Mouse (Mus musculus) olfactory bulb, adult 2 months (tissue): ENCODE results near the gene Rfpl4b. TPM values are rescaled to one million over a fixed set of nuclear protein-coding genes. Genes with fewer than 3 reads are reported as not detected.
"Not testable (repeated sequence)": the region's sequence is repeated elsewhere in the genome, so short reads cannot be mapped to it uniquely, and the experiment has no call there.

ENCODE experiments used
- H3K27ac ChIP-seq: fragments of 200-500 bp; 2 replicates; pipeline ENCODE4 v1.5.1; 2012; ENCODE audit warnings: low read depth, low read length; ENCODE audit not compliant: insufficient read depth
- H3K4me1 ChIP-seq: fragments of 200-500 bp; 2 replicates; pipeline ENCODE4 v1.6.1; 2012; ENCODE audit warnings: low read length; ENCODE audit not compliant: control insufficient read depth, insufficient read depth
- H3K4me3 ChIP-seq: fragments of 200-500 bp; 2 replicates; pipeline ENCODE4 v1.5.1; 2012; ENCODE audit warnings: mild to moderate bottlenecking, low read depth, low read length, moderate library complexity; ENCODE audit not compliant: insufficient read depth
- CTCF ChIP-seq: fragments of 200-500 bp; IDR thresholded peaks from 2 replicates; pipeline ENCODE4 v1.5.1; 2012; ENCODE audit warnings: low read depth, mild to moderate bottlenecking, low read length, moderate library complexity; ENCODE audit not compliant: insufficient read depth
- POLR2A ChIP-seq: fragments of 200-500 bp; IDR thresholded peaks from 2 replicates; pipeline ENCODE4 v1.6.1; 2012; ENCODE audit warnings: mild to moderate bottlenecking, low read depth, low read length, moderate library complexity; ENCODE audit not compliant: insufficient read depth
- WGBS: fragments of 180-500 bp; shearing (Covaris S2); methylation state at CpG from one replicate; pipeline ENCODE4 v1.1.7; 2018; 5-methylcytosine and 5-hydroxymethylcytosine counted together
- polyA plus RNA-seq: library from polyadenylated mRNA; stranded (reverse); fragments of >200 nt; gene quantifications from 2 replicates; pipeline ENCODE4 v1.2.4, GENCODE M21; 2012; ENCODE audit warnings: low replicate concordance; ENCODE audit not compliant: missing spikeins, insufficient read depth, insufficient read length

The Rfpl4b gene
- polyA plus RNA-seq: not detected in 2 replicates

DNA sequence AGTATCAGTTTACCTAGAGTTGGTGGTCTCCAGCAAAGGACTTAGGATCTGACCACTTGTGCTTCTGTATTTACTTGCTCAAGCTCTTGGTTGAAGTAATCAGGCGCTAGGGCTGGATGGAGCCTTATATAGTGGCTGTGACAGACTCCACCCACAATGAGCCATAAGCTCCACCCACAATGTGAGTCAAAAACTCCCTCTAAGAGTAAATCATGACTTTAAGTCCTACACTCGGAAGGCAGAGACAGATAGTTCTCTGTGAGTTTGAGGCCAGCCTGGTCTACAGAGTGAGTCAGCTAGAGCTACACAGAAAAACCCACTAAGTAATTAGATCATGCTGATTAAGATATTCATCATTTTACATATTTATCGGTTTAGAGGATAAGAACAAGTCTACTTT, at the start of gene Rfpl4b:
TSS of gene Rfpl4b (minus strand) at position 101 of the 400 bp plus-strand sequence.
- H3K4me1 ChIP-seq: no peaks in the 10 kb centered on the region
- no peak within 1 kb of the TSS for H3K4me3 ChIP-seq
- WGBS: 94% methylated on average over 3 of the region's 3 CpGs
- TF ChIP-seq POLR2A (no peak), CTCF (no peak)
- no peak within 1 kb of the TSS for H3K27ac ChIP-seq

DNA sequence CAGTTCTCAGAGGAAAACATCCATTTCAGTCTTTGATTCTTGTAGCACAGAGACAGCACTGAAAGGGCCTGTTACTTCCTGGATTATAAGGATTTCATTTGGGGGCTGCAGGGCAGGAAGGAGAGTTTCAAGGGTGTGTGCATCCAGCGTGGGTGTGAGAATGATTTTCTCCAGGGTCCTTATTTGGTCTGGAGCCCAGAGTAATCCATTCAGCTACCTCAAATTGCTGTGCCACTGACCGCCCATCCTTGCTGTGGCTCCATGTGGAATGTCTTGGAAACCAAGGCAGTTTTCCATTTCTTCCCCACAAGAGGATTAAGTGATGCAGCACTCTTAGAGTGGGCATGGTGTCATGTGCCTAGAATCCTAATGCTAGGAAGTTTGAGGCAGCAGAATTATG, 33.6 kb upstream of the Rfpl4b start:
- Histone ChIP-seq H3K4me1 (no peaks in the 10 kb centered on the region), H3K27ac (no peak overlapping the region), H3K4me3 (no peak overlapping the region)
- 58% methylated on average over 2 of the region's 2 CpGs for WGBS
- TF ChIP-seq POLR2A (no peak), CTCF (no peak)

DNA sequence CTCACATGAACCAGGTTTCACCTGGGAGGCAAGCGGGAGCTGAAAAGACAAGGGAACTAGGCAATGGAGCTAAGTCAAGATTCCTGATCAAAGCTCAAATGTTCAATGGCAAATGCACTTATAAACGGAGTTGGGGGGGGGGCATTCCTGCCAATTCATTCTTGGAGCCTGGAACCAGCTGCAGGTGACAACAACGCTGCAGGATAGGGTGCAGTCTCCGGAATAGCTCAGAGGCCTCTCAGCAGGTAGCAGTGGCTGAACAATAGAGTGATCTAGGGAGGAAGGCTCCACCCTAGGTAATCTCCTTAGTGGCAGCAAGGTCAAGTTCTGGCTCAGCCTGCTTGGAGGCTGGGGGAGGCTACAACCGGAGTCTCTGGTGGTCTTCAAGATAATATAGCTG, 28.4 kb upstream of the Rfpl4b start:
- H3K4me3 ChIP-seq, H3K4me1 ChIP-seq, H3K27ac ChIP-seq: not testable (repeated sequence)
- WGBS: 64% methylated on average over 5 of the region's 5 CpGs

DNA sequence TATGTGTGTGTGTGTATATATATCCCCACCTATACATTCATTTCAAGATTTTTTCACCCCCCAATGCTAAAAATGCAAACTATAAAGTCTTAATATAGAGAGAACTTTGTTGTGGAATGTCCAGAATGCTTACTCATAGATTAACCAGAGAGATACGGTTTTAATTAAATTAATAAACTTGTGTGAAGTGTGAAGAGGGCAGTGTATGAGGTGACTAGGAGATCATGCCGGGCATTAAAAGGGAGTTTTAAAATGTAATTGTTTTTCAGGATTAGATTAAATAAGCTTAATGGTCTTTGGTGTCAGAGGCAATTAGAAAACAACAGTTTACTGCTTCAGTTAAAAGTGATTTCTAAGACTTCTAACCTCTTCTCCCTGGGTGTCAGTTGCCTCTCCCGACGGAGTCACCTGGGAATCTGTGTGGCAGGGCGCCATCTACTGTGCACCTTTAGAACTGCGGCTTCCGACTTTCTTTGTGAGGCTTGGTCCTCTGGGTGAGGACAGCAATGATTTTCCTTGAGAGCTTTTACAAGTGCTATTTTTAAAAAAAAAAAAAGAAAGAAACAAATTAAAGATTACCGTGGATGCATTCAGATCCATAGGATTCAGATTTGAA, 27.4 kb upstream of the Rfpl4b start:
- Histone ChIP-seq H3K4me3 (no peak overlapping the region), H3K4me1 (no peaks in the 10 kb centered on the region), H3K27ac (no peak overlapping the region)
- WGBS: 11% methylated on average over 8 of the region's 8 CpGs
- TF ChIP-seq POLR2A (no peak), CTCF (peak; percentile 76)

DNA sequence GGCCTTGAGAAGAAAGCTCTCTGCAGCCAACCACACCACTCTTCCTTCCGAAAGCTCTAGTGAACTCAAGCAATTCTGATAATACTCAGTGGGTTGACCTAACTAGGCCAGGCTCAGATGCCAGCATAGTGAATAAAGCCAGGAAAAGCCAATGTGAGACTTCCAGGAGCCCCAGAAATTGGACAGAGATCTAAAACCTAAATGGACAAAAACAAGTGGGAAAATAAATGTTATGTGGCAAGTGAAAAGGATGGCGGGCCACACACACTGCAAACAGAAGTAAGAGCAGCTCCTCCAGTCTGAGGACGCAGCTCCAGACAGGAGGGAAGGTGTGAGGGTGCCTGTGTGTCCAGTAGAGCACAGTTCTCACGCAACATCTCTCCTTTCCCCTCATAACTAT, 26.7 kb upstream of the Rfpl4b start:
- Histone ChIP-seq H3K4me1 (no peaks in the 10 kb centered on the region), H3K27ac (no peak overlapping the region), H3K4me3 (no peak overlapping the region)
- 76% methylated on average over 4 of the region's 4 CpGs for WGBS
- TF ChIP-seq POLR2A (no peak), CTCF (no peak)

DNA sequence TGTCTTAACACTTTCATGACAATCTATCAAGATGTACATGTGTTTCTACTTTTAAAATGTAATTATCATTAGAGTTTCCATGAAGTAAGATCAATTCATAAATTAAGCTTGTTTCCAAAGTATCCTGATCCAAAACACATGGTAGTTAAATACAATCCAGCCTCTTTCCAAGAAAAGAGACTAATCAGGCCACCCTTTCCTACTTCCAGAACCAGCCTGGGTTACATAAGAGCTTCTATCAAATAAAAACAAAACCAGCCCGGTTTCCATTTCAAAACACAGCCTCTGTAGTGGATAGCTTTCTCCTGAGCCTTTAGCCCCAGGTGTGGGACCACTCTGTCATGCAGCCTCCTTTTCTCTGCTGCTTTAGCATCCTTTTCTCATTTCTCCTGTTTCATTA, 2.2 kb upstream of the Rfpl4b start:
- Histone ChIP-seq H3K4me1 (no peaks in the 10 kb centered on the region), H3K27ac (no peak overlapping the region), H3K4me3 (no peak overlapping the region)
- WGBS: 30% methylated on average over 1 of the region's 1 CpGs
- TF ChIP-seq CTCF (no peak), POLR2A (no peak)

DNA sequence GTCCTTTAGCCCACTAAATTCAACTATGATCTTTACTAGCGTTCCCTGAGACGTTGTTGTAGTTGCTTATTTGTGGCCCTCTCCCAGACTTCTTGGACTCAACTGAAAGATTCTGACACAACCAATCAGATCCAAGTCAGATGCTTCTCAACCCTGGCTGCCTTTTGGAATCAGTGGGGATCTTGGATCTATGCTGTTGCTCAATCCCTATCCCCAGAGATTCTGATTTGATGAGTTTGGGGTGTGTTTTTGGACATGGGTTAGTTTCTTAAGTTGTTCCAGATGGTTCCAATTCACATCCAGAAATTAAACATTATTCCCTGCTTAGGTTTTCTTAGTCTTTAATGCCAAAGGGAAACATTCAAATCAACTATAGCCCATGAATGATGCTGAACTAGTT, 15.5 kb downstream of the Rfpl4b start:
- 82% methylated on average over 2 of the region's 2 CpGs for WGBS

DNA sequence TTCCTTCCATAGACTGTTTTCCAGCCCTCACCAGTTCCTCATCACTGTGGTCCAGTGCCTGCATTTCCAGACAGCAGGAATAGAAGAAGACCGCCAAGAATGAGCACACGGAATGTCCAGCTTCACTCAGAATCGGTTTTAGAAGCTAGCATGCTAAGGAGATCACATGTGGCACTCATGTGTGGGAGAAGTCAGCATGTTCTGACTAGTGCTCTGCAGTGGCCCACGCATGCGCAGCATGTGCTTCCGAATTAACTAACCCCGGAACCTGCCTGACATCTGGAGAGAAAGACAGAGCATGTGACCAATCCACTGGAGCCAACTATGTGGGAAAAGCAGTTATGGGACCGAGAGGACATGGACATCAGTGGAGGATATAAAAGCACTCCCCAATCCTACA, 17.5 kb downstream of the Rfpl4b start:
- Histone ChIP-seq H3K4me1 (no peaks in the 10 kb centered on the region), H3K4me3 (no peak overlapping the region), H3K27ac (no peak overlapping the region)
- 94% methylated on average over 8 of the region's 8 CpGs for WGBS
- TF ChIP-seq POLR2A (no peak), CTCF (no peak)

More for the DNA sequence above, 15.5 kb downstream of the Rfpl4b start:
- Histone ChIP-seq H3K27ac (no peak overlapping the region), H3K4me3 (no peak overlapping the region), H3K4me1 (no peaks in the 10 kb centered on the region)
- TF ChIP-seq CTCF (no peak), POLR2A (no peak)

DNA sequence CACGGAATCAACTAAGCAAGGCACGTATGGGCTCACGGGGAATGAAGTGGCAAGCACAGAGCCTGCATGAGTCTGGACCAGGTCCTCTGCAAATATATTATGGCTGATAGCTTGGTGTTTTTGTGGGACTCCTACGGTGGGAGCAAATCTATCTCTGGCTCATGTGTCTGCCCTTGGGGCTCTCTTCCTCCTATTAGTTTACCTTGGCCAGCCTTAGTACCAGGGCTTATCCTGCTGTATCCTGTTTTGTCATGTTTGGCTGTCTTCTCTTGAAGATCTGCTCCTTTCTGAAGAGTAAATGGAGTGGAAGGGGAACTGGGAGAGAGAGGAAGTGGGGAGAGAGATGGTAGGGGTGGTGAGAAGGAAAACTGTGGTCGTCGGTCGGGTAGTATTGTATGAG, 18.3 kb downstream of the Rfpl4b start:
- Histone ChIP-seq H3K4me3 (no peak overlapping the region), H3K4me1 (no peaks in the 10 kb centered on the region), H3K27ac (no peak overlapping the region)
- TF ChIP-seq POLR2A: no peak
- no peak for TF ChIP-seq CTCF
- WGBS: 88% methylated on average over 7 of the region's 7 CpGs

DNA sequence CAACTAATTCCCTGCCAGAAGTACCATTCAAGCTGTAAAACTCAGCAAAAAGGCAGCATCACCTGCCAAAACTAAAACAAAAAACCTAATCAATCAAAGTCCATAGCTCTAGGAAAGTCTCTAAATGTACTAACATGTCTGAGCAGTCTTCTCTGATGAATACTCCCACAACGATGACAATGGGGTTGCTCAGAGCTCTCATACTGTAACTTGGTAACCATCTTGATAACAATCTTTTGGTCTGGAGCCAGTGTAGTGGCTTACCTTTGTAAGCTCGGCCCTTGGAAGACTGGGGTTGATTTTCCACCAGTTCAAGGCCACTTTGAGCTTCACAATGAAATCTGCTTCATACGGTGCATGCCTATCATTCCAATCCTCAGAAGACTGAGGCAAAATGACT, 33.0 kb downstream of the Rfpl4b start:
- H3K4me3 ChIP-seq: no peak overlapping the region
- TF ChIP-seq POLR2A (no peak), CTCF (no peak)
- H3K4me1 ChIP-seq: no peaks in the 10 kb centered on the region
- WGBS: 83% methylated on average over 3 of the region's 3 CpGs
- H3K27ac ChIP-seq: no peak overlapping the region

Other genes with a start within 250 kb of the Rfpl4b start
- not detected in 2 replicates for gene Lama4, start 143.7 kb upstream of the Rfpl4b start, polyA plus RNA-seq